Mouse (Mus musculus) liver, postnatal 0 days (tissue): ENCODE measurements around the gene Col23a1. TPM values are rescaled to one million over a fixed set of nuclear protein-coding genes. Genes with fewer than 3 reads are reported as not detected.

Experiments
- ATAC-seq: fragments of 200-750 bp; cut with Nextera tagmentation; 2 replicates; pipeline ENCODE4 v1.8.0; 2017; ENCODE audit warnings: mild to moderate bottlenecking, moderate library complexity
- DNase-seq: peaks from one replicate; pipeline ENCODE4 v3.0.0-alpha.2; 2016
- H3K27ac ChIP-seq: fragments of 300-500 bp; sonication (generic); 2 replicates; pipeline ENCODE4 v1.5.1; 2014; ENCODE audit warnings: antibody characterized with exemption, moderate library complexity, mild to moderate bottlenecking, low read depth
- H3K27me3 ChIP-seq: fragments of 300-500 bp; sonication (generic); 2 replicates; pipeline ENCODE4 v1.6.1; 2014; ENCODE audit warnings: low read length, control low read depth, mixed read lengths; ENCODE audit not compliant: insufficient read depth
- H3K36me3 ChIP-seq: fragments of 300-500 bp; sonication (generic); replicated peaks from 2 replicates; pipeline ENCODE4 v1.6.1; 2014; ENCODE audit warnings: mild to moderate bottlenecking, control low read depth, low read length, moderate library complexity, mixed read lengths; ENCODE audit not compliant: insufficient read depth
- H3K4me1 ChIP-seq: fragments of 300-500 bp; sonication (generic); 2 replicates; pipeline ENCODE4 v1.6.1; 2014; ENCODE audit warnings: antibody characterized with exemption, mild to moderate bottlenecking, control low read depth; ENCODE audit not compliant: insufficient read depth
- H3K4me2 ChIP-seq: fragments of 300-500 bp; sonication (generic); 2 replicates; pipeline ENCODE4 v1.6.1; 2014; ENCODE audit warnings: low read depth, mild to moderate bottlenecking, low read length, moderate library complexity, mixed read lengths
- H3K4me3 ChIP-seq: fragments of 300-500 bp; sonication (generic); 2 replicates; pipeline ENCODE4 v1.5.1; 2014; ENCODE audit warnings: low read depth, low read length
- H3K9ac ChIP-seq: fragments of 300-500 bp; sonication (generic); replicated peaks from 2 replicates; pipeline ENCODE4 v1.6.1; 2014; ENCODE audit warnings: mild to moderate bottlenecking, moderate library complexity
- H3K9me3 ChIP-seq: fragments of 300-500 bp; sonication (generic); 2 replicates; pipeline ENCODE4 v1.6.1; 2016; ENCODE audit warnings: mild to moderate bottlenecking, control low read depth, low read length, mixed read lengths
- CTCF ChIP-seq: sonication (generic); IDR thresholded peaks from 2 replicates; pipeline ENCODE4 v1.5.1; 2016; ENCODE audit warnings: antibody characterized with exemption, low read depth
- EP300 ChIP-seq: IDR thresholded peaks from 2 replicates; pipeline ENCODE4 v1.6.1; 2016; ENCODE audit warnings: antibody characterized with exemption, low read depth, mild to moderate bottlenecking
- WGBS: fragments of 180-500 bp; shearing (Covaris S2); extraction: QIAGEN DNeasy Blood & Tissue Kit; methylation state at CpG from one replicate; pipeline ENCODE4 v1.1.7; 2014; ENCODE audit not compliant: insufficient replicate concordance; 5-methylcytosine and 5-hydroxymethylcytosine counted together
- polyA plus RNA-seq: library from polyadenylated mRNA; unstranded; fragments of >200 nt; fragmentation: Nextera tagmentation; extraction: Ambion mirVana; gene quantifications from 2 replicates; pipeline ENCODE4 v1.2.1, GENCODE M21; 2015

Col23a1 gene
- polyA plus RNA-seq, 1 experiment from 2014 or later, result 0.13 TPM

GRCm38 (mm10) chr11:51523215-51523614, 233.5 kb downstream of the Col23a1 start:
- Histone ChIP-seq H3K27ac (no peak overlapping the region), H3K4me1 (no peaks in the 10 kb centered on the region), H3K36me3 (no peaks in the 10 kb centered on the region), H3K27me3 (no peaks in the 10 kb centered on the region), H3K9ac (no peak overlapping the region), H3K9me3 (no peaks in the 10 kb centered on the region), H3K4me2 (no peak overlapping the region), H3K4me3 (no peak overlapping the region)
- no peak for ATAC-seq
- TF ChIP-seq CTCF (no peak), EP300 (no peak)
- DNase-seq, result no peak

- no peak overlapping the region for H3K9ac ChIP-seq
- TF ChIP-seq CTCF (no peak), EP300 (no peak)
- no peak overlapping the region for H3K4me3 ChIP-seq
- no peak overlapping the region for H3K27ac ChIP-seq
- H3K36me3 ChIP-seq, result no peaks in the 10 kb centered on the region
- H3K4me1 ChIP-seq, result no peaks in the 10 kb centered on the region
- no peaks in the 10 kb centered on the region for H3K9me3 ChIP-seq
- H3K4me2 ChIP-seq, result no peak overlapping the region
- no peaks in the 10 kb centered on the region for H3K27me3 ChIP-seq
- 64% methylated on average over 9 of the region's 9 CpGs for WGBS
- DNase-seq (no peak), ATAC-seq (no peak)
Observed at GRCm38 (mm10) chr11:51523625-51524024, 233.9 kb downstream of the Col23a1 start.

GRCm38 (mm10) chr11:51526631-51527161, 237.0 kb downstream of the Col23a1 start:
- Histone ChIP-seq H3K4me1 (no peaks in the 10 kb centered on the region), H3K9ac (no peak overlapping the region), H3K27ac (no peak overlapping the region), H3K36me3 (no peaks in the 10 kb centered on the region), H3K4me3 (no peak overlapping the region), H3K27me3 (no peaks in the 10 kb centered on the region), H3K9me3 (no peaks in the 10 kb centered on the region), H3K4me2 (no peak overlapping the region)
- no peak for ATAC-seq
- DNase-seq, result no peak
- TF ChIP-seq EP300, result no peak
- no peak for TF ChIP-seq CTCF
- WGBS, result 53% methylated on average over 14 of the region's 14 CpGs

- WGBS, result 73% methylated on average over 11 of the region's 11 CpGs
Observed at GRCm38 (mm10) chr11:51533128-51533533, 243.4 kb downstream of the Col23a1 start.

GRCm38 (mm10) chr11:51534314-51534713, 244.6 kb downstream of the Col23a1 start:
- no peaks in the 10 kb centered on the region for H3K4me1 ChIP-seq
- H3K27ac ChIP-seq, result no peak overlapping the region
- H3K36me3 ChIP-seq, result no peaks in the 10 kb centered on the region
- no peaks in the 10 kb centered on the region for H3K9me3 ChIP-seq
- TF ChIP-seq EP300 (no peak), CTCF (peak; percentile 85)
- no peak overlapping the region for H3K9ac ChIP-seq
- peak; percentile 33 for DNase-seq
- no peak overlapping the region for H3K4me3 ChIP-seq
- no peak overlapping the region for H3K4me2 ChIP-seq
- no peaks in the 10 kb centered on the region for H3K27me3 ChIP-seq
- no peak for ATAC-seq
- WGBS, result 17% methylated on average over 2 of the region's 2 CpGs

More at GRCm38 (mm10) chr11:51533128-51533533, 243.4 kb downstream of the Col23a1 start:
- no peak for TF ChIP-seq CTCF
- TF ChIP-seq EP300, result no peak
- DNase-seq (no peak), ATAC-seq (no peak)
- H3K9ac ChIP-seq, result no peak overlapping the region
- H3K4me3 ChIP-seq, result no peak overlapping the region
- H3K4me2 ChIP-seq, result no peak overlapping the region
- no peak overlapping the region for H3K27ac ChIP-seq
- no peaks in the 10 kb centered on the region for H3K36me3 ChIP-seq
- H3K27me3 ChIP-seq, result no peaks in the 10 kb centered on the region
- H3K9me3 ChIP-seq, result no peaks in the 10 kb centered on the region
- H3K4me1 ChIP-seq, result no peaks in the 10 kb centered on the region

GRCm38 (mm10) chr11:51538388-51538787, 248.7 kb downstream of the Col23a1 start:
- H3K36me3 ChIP-seq, result no peaks in the 10 kb centered on the region
- no peaks in the 10 kb centered on the region for H3K4me1 ChIP-seq
- no peak overlapping the region for H3K4me2 ChIP-seq
- no peaks in the 10 kb centered on the region for H3K9me3 ChIP-seq
- no peak overlapping the region for H3K27ac ChIP-seq
- ATAC-seq (no peak), DNase-seq (no peak)
- no peak overlapping the region for H3K9ac ChIP-seq
- TF ChIP-seq CTCF, result no peak
- TF ChIP-seq EP300, result no peak
- no peaks in the 10 kb centered on the region for H3K27me3 ChIP-seq
- no peak overlapping the region for H3K4me3 ChIP-seq
- WGBS, result 73% methylated on average over 7 of the region's 7 CpGs
